Mouse (Mus musculus): ENCODE data around the gene Wars2. TPM values are rescaled to one million over a fixed set of nuclear protein-coding genes. Genes with fewer than 3 reads are reported as not detected.

The Wars2 gene
- total RNA-seq, 2 experiments from 2014 or later: 14.6 to 15.3 TPM

DNA sequence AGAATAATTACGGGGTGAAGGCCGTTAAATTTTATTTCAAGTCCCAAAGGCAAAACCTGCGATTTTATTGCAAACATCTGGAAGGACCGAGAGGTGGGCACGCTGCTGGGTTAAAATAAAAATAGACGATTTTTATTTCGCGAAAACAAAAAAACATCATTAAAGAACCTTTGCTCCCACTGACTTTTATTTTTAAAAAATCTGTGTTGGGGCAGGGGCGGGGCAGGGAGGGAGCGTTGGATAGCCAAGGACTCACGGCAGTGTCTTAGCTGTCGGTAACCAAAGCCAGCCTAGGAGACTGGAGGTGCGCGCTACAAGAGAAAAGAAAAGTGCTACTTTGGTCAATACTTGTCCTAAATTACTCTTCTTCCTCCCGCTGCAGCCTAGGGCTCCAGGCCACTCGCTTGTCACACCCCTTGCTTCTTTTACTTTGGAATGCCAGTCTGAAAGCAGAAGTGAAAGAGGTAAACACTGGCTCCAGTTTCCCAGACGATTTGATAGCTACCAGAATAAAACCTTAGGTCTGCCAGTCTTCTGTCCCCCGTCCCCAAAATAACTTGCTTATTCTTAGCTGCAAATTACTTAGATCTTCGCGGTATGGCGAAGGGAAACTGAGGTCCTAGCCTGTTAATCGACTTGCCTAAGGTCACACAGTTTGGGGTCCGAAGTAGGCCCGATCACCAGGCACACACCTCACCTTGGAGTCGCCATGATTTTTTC, 108.1 kb downstream of the Wars2 start:
- DNase-seq: no peak

DNA sequence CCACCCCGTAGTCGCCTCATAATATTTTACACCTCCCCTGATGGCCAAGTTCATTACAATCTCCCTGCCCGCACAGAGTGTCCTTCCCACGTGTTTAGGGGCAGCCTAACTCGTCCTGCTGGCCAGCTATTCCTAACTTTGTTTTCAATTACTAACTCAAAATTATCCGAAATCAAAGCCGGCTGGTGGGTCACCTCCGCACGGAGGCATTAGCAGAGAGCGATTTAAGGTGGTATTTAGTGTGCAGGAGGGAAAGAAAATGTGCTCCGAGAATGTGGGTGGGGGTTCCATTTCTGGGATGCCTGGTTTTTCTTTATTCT, 108.6 kb downstream of the Wars2 start:
- DNase-seq: no peak

DNA sequence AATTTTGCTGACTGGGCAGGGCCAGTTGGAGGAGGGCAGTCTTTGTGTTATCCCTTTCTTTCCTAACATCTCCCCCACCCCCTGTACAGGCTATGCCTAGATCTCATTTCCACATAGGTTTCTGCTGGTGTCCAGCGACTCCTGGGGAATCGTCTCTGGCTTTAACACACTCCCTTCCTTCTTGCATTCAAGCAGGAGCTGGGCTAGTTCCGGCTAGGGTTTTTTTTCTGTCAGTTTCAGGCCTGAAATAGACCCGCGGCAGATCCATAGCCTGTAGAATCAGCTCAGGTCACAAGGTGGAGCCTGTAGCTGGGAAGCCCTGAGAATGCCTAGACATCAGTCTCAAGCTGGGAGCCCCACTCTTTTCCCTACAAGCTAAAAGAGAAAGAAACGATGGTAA, 109.0 kb downstream of the Wars2 start:
- no peak for DNase-seq

DNA sequence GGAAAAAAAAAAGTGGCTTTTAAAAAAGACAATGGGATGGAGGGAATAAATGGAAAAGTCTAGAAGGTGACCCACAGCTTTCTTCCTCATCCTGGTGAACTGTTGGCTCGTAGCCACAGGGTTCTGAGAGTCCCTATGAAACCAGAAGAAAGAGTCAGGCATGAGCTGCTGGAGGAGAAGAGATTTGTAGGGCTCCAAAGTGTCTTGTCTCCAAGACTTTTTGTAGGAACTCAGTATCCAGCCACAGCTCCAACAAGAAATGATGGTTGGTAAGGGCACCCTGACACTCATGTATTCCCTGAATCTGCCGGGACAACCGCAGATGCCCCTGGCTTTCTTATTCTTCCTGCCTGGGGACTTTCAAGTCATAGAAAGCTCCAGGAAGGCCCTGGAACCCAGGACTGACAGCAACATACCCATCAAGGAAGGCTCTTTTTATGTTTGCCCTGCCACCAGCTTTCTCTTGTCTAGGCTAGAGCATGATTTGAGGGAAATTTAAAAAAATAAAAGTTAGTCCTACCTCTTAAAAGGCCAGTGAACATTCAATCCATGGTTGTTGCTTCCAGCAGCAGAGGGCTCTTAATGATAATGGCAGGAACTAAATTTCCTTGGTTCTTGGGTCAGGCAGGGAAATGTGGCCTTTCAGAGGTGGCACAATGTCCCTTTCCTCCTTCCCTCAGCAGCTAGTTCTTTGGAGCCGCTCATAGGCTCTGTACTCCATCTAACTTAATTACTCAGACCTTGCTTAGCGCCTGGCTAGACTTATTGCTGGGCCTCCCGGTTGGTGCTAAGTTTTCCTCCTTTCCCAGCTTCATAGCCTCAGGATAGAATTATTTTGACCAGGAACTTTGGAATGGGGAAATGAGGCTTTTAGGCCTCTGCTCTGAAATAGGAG, 110.7 kb downstream of the Wars2 start:
- no peak for DNase-seq

DNA sequence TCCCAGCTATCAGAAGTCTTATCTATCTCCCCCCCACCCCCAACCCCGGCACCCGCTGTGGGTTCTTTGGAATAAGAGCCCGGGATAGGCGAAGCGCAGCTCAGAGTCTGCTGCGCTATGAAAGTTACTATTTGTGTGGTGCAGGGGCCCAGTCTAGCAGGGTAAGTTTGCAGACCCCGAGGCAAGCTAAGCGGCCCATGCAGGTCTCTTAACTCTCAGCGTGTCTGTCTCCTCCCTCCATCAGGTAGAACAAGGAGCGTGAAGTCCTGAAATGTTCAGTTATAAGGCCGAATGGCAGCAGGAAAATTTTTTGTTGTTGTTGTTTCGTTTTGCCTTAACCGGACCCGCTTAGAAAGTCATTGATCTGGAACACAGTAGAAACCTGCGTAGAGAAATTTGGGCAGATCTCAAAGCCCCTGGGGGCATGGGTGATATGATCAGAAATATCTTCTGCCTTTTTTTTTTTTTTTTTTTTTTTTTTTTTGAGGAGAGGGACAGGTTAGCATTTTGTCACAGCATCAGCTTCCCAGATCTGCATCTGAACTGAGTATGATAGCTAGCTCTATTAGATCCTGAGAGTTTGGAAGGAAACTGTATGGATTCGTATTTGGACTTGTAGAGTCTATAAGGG, 111.7 kb downstream of the Wars2 start:
- DNase-seq: no peak

DNA sequence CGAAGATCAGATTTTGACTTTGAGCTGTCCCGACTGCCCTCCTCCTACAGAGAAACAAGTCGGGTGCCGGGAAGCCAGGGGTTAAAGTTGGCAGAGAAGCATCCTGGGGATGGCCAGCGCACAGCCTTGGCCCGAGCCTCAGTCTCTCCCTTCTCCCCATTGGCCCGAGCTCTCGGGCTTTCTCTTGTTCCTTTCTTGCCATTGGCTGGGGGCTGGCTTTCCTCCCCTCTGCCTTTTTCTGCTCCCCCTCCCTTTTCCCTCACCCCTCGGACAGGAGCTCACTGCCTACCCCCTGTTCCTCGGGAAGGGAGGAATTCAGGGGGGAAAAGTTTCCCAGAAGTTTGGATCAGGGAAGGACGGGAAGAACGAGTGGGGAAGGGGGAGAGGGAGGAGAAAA, 112.2 kb downstream of the Wars2 start:
- no peak for DNase-seq

DNA sequence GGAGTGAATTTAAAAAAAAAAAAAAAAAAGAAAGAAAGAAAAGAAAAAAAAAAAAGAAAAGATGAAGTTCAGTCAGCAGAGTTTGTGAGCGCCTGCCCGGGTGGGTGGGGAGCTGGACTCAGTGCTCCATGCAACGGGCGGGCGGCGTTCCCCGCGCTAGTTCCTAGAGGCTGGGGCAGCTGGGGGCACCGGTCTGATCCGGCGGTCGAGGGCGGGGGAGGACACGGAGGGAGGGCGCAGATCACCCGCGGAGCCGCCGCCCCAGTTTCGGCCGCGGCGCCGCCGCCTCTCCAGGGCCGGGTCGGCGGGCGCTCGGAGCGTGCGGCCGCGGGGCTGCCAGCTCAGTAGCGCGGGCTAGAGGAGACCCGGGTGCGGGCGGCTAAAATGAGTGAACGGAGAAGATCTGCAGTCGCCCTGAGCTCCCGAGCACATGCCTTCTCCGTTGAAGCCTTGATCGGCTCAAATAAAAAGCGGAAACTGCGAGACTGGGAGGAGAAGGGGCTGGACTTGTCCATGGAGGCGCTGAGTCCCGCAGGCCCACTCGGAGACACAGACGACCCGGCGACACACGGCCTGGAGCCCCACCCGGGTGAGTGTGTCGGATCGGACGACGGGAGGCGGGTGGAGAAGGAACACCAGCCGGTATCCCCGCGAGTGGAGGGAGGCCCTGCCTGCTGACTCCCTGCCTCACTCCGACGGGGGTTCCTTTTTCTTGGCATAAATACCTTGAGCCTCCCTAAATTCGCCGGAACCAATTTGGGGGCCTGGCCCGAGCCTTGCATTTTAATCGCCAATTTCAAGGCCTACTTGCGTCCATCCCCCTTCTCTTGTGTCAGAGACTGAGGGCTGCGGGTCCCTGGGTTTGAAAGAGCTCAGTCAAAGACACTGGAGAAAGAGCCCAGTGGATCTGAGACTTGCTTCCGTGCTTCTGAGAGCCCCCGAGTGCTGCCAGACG, 112.9 kb downstream of the Wars2 start:
- peak; percentile 29 to 41 for DNase-seq

DNA sequence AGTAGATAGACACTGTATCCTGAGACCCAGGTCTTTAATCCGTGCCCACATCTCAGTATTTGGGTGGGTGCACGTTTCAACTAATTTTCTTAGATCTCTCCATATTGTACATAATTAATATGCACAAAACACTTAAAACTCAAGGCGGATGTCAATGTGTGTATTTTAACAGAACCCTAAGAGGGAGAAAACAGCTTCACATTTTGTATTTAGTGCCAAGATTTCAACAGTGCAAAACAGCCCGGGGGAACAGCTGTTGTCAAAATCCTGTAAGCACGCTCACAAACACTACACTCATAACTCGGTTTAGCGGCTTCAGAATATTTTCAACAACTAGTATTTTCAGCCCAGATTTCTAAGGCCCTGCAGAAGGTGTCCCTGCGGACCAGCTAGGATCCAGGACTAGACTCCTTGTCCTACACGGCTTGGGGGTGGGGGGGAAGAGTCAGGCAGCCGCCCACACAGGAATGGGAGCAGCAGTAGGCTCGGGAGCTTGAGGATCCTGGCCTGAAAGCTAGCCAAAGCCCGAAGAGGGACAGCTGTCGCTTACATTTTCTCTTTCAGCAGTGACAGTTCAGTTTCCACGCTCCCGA, 113.8 kb downstream of the Wars2 start:
- no peak for DNase-seq

DNA sequence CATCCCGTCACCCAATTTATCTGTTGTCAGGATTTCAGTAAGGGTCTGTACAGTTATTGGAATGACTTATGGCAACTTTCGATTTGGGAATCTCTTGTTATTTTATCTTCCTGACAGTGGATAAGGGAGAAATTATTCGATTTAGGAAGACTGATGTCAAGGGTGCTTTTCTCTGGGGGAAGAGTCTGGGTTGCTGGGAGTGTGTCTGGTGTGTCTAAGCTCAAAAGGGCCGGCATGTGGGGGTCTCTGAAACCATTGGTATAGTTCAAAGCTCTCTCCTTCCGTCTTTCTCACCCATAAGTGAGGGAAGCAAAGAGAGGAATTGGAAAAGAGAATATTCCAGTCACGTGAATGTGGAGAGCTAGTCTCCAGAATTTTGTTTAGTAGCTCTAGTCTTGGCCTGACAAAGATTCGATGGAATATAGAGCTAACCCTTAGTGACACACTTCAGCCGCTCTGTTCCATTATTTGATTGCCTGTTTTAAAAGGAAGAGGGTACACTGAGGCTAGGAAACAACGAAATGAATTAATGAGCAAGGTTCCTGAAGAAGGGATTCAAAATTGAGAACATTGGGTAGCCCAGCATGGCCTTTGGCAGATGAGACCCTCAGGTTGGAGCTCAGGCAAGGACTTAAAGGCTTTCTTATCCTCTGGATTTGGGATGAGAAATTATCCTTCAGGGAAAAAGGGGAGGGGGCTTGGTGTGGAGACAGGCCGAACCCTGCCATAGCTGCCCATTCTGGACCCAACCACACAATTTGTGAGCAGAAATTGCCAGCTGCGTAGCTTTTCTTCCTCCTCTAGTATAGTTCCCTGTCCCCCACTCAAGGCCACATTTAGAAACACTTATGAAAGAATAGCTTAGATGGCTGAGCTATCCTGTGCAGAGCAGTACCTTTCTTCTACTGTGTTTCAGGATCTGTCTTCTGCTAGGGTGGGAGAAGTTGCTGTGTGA, 114.8 kb downstream of the Wars2 start:
- DNase-seq: no peak

DNA sequence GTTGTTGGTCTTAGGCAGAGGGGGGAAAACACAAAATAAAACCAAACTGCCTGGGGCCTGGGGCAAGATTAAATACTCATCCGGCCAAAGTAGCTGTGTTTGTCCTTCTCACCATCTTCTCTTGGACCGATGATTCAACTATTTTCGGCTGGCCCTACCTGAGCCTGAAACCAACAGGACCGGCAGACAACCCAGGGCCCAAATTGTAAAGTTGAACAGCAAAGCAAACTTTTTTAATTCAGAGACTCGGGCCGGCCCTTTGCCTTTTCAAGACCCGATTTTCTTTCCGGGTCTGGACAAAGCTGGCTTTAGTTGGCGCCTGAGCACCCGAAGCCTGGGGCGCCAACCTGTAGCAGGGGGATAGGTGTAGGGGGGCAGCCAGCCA, 115.5 kb downstream of the Wars2 start:
- no peak for DNase-seq

DNA sequence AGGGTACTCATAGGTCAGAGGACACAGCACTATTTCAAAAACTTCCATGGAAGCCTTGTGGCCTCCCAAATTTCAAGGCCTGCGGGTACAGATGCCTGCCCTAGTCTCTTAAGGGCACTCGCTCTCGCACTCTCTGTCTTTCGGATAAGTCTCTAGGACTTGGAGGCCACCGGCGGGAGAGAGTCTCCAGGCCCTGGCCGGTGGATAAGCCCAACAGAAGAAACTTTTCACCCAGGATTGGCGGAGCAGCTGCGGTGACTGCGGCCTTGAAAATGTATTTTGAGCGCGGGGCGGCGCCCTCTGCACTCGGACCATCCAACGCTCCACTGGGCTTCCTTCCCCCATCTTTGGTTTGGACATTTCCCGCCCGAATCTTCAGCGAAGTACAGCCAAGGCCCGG, 115.9 kb downstream of the Wars2 start:
- no peak for DNase-seq

DNA sequence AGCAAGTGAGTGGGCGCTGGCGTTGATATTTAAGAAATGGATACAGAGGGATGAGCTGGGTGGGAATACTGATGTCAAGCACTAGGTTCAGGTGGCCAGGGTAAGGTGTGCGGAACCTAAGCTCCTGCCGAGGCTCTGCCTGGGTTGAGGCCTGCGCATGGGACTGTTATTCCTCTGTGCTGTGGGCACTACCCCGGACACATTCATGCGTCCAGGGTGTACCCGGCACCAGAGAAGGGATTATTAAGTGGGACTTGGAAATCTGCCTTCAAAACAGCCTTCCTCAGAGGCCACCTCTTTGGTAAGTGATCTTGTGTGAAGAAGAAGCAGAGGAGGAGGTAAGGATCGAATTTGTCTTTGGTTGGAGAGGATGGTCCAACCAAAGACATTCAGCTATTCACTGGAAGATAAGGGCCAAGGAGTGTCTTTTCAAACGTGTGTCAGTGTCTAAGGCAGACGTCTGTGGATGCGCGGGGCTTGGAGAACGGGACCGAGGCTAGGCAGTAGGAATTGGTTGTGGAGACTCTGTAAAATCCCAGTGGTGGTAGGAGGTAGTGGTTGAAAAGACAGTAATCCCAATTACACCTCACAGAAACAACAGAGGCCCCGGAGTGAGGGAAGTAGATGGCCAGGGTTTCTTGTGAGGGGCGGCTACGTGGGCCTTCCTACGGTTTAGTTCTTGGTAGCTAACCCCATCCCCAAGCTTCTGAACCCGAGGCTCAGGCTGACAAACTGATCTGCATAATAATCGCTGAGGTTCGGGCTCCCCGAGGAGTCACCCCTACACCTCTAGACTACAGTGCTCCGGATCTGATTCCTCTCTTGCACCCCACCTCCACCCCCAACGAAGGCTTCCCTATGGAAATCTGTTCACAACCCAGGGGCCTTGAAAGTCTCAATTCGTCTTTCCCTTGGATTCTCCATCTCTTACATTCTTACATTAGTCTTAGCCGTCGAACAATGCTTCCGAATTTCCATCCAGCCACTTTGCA, 117.0 kb downstream of the Wars2 start:
- DNase-seq: no peak

DNA sequence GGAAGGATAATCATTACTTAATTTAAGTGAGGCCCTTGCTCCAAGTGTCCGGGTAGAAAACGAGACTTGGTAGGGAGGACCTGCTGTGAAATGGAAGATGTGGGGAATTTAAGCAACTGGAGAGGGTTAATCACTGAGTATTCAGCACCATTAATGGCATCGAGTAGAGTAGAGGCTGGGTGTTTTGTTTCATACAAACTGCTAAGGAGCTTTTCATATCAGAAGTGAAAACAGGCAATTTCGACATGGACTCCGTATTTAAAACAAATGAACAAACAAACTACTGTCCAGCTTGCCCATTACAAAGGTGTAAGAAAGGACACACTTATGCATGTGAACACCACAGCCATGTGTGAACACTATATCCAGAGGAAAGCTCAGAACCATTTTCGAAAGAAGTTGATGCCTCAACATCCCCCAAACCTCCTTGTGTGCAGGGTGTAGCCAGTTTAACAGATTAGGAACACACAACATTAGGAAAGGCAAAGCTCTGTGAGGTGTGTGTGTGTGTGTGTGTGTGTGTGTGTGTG, 118.9 kb downstream of the Wars2 start:
- DNase-seq: no peak

DNA sequence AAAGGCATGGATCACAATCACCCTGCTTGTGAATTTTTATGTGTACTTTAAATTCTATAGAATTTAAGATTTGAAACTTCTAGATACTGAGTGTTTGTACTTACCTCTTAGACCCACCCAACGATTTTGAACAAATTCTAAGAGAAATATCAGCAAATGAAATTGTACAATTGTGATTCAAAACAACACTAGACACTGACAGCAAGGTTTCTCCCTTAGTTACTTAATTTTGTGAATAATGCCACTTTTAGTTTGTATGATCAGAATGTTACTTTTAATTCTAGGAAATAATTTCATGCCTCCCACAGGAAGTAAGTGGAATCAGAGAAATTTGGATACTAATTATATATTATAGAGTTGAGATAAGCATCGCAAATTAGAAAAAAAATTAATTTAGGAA, 119.5 kb downstream of the Wars2 start:
- no peak for DNase-seq

DNA sequence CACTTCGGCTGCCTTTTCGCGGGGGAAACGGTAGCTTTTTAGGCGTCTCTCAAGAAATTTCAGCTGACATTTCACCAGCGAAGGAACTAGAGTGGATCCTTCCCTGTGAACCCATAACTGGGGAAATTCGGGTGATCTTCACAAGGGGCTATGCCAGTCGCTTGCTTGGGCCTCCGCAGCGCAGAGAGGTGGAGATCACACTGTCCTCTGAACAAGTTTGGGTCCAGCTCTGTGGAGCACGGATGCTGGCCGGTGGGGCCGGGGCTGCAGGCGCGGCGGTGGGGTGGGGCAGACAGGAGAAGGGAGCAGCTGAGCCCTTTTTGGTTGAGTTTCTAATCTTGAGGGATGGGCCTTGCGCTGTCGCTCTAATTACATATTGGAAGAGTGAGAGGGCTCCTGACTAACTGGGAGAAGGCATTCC, 120.5 kb downstream of the Wars2 start:
- no peak for DNase-seq

DNA sequence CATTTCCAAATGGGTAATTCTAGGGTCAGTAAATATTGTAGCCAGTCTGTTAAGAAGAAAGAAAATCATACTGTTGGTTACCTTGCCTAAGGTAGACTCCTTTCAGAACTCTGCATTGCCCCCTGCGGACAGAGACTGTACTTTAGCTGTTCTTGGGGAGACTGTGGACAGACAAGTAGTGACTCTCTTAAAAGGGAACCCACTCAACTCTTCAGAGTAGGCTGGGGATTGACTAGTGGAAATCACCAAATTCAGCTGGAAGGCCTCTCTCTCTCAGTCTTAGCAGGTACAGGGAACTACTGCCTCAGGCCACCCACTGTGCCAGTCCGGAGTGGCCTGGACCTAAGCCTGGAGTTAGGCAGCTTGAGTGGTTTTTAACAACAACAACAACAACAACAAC, 121.1 kb downstream of the Wars2 start:
- no peak for DNase-seq

DNA sequence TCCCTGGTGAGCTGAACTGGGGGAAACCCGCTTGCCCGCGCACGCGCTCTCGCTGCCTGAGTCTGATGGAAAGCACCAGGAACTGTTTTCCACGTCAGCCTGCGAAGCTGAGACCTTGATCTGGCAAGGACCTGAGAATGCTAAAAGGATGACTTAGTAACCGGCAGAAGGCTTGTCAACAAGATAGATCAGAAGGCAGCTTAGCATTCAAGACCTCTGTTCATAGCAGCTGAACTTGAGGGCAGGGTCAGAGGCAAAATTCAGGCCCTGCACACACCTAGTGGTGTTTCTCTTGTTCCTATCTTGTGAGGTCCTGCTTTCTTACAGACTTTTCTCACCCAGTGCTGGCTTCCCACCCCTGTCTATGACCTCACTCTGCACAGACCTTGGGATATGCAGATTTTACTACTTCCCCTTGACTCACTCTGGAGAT, 122.6 kb downstream of the Wars2 start:
- peak; percentile 55 to 65 for DNase-seq

DNA sequence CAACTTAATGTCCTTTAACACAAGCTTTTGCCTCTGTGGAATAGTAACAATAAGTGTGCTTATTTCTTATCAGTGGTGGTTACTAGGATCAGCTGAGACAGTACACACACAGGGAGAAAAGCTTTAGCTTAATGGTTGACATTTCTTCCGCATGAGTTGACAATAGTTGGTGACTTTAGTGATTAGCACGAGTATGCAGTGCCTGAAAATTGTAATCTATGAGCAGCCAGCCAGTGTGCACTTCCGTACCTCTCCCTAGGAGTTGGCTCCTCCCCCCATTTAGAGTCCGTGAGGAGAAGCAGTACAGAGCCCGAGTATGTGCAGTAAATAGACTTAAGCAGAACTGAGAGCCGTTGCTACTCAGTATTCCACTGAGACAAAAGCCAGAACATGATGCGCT, 123.8 kb downstream of the Wars2 start:
- DNase-seq: no peak

DNA sequence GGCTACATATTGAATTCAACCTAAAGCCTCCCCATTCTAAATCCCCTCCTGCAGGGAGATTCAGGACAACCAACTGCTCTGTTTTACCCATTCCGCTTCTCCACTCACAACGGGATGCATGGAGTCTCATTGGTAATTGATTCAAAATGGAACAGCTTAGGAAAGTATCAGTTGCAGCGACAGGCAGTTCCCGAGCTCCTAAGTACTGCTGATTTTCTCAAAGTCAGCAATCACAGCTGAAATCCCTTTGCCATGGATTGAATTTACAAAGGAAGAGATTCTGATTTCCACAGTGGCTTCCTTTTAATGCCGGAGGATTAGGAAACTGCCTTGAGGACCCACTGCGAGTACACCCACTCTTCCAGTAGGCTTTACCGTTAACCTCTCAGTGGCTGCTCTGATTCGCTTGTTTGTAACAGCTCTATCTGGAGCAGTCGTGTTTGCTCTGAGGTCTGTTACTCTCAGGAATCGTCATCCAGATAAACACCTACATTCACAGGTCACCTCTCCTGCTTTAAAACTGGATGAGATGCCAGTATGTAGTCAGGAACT, 126.0 kb downstream of the Wars2 start:
- DNase-seq: no peak

Data from adrenal gland, postnatal 36 days (tissue).